Mouse (Mus musculus) thymus, adult 2 months (tissue): ENCODE measurements around the gene Avp.

Experiments
- CTCF ChIP-seq: fragments of 200-500 bp; IDR thresholded peaks from 2 replicates; pipeline ENCODE4 v1.5.1; 2012; ENCODE audit warnings: mild to moderate bottlenecking, control low read depth, low read length, moderate library complexity, borderline replicate concordance; ENCODE audit not compliant: control insufficient read depth, poor library complexity, insufficient read depth; ENCODE audit errors: extremely low read depth
- POLR2A ChIP-seq: fragments of 200-500 bp; IDR thresholded peaks from 2 replicates; pipeline ENCODE4 v1.6.1; 2012; ENCODE audit warnings: mild to moderate bottlenecking, low read length, control low read depth, moderate library complexity; ENCODE audit not compliant: control insufficient read depth, poor library complexity, insufficient read depth; ENCODE audit errors: extremely low read depth

DNA sequence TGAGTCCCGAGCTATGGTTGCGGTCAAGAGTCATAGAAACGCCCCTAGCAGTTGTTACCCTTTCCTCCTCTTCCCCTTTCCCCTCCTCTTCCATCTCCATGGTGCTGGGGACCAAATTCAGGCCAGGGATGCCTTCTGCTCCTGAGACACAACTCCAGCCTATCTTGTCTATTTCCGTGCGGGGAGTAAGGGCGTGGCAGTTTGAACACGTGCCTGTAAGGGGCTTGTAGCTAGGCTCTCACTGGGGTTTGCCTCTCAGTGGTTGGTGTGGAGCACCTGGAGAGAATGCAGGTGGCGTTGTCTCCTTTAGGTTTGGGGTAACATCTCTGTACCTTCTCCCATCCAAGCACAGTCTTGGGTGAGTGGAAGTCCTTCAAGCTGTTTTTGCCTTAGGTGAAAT is 2.6 kb downstream of the Avp start:
- TF ChIP-seq CTCF (no peak), POLR2A (no peak)
